Mouse (Mus musculus) CD4-positive, CD25-positive, alpha-beta regulatory T cell (primary cell): ENCODE measurements around the gene Rbm15. TPM values are rescaled to one million over a fixed set of nuclear protein-coding genes. Genes with fewer than 3 reads are reported as not detected.

Experiments used
- polyA plus RNA-seq: library from polyadenylated mRNA; unstranded; fragments of 100-300 nt; shearing (Covaris generic); gene quantifications from one replicate; pipeline ENCODE4 v1.2.1, GENCODE M21; 2017

Gene Rbm15
- polyA plus RNA-seq = 10.5 TPM

GRCm38 (mm10) chr3:107333381-107334201 lies at the start of gene Rbm15:
TSS of gene Rbm15 (minus strand) at chr3:107333673.

GRCm38 (mm10) chr3:107290764-107291381 lies 42.6 kb downstream of the Rbm15 start, which contains the start of gene Slc16a4:
TSS of gene Slc16a4 (plus strand) at chr3:107291230.

GRCm38 (mm10) chr3:107278479-107279269 lies 54.8 kb downstream of the Rbm15 start, which contains the start of gene Lamtor5:
TSS of gene Lamtor5 (plus strand) at chr3:107278858.

Other genes with a start within 250 kb of the Rbm15 start
- 1.5 TPM for gene Kcna2, start 232.5 kb downstream of the Rbm15 start, polyA plus RNA-seq
- not detected for gene Kcna10, start 150.6 kb downstream of the Rbm15 start, polyA plus RNA-seq
- gene Cym, start 111.9 kb downstream of the Rbm15 start, polyA plus RNA-seq = not detected
- gene A630076J17Rik, start 103.1 kb downstream of the Rbm15 start, polyA plus RNA-seq = not detected
- gene Prok1, start 94.0 kb downstream of the Rbm15 start, polyA plus RNA-seq = 0.42 TPM
- gene Lamtor5, start 54.8 kb downstream of the Rbm15 start, polyA plus RNA-seq = 182 TPM
- gene Slc16a4, start 42.4 kb downstream of the Rbm15 start, polyA plus RNA-seq = 0.44 TPM
- gene Kcnc4, start 125.9 kb upstream of the Rbm15 start, polyA plus RNA-seq = not detected
- gene Slc6a17, start 184.3 kb upstream of the Rbm15 start, polyA plus RNA-seq = not detected
- not detected for gene Ubl4b, start 221.4 kb upstream of the Rbm15 start, polyA plus RNA-seq